Mouse (Mus musculus) cortical plate, adult 2 months (tissue): ENCODE measurements around the gene Ttc30a2. TPM values are rescaled to one million over a fixed set of nuclear protein-coding genes. Genes with fewer than 3 reads are reported as not detected.
"Not testable (repeated sequence)": the region's sequence is repeated elsewhere in the genome, so short reads cannot be mapped to it uniquely, and the experiment has no call there.

ENCODE experiments used
- H3K27ac ChIP-seq: fragments of 200-500 bp; 2 replicates; pipeline ENCODE4 v1.5.1; 2012; ENCODE audit warnings: low read length, control low read depth, inconsistent platforms; ENCODE audit not compliant: insufficient read depth
- H3K4me1 ChIP-seq: fragments of 200-500 bp; 2 replicates; pipeline ENCODE4 v1.6.1; 2011; ENCODE audit warnings: low read length; ENCODE audit not compliant: control insufficient read depth, insufficient read depth
- H3K4me3 ChIP-seq: fragments of 200-500 bp; 2 replicates; pipeline ENCODE4 v1.5.1; 2011; ENCODE audit warnings: mild to moderate bottlenecking, low read length, control low read depth; ENCODE audit not compliant: insufficient read depth
- CTCF ChIP-seq: fragments of 200-500 bp; IDR thresholded peaks from 2 replicates; pipeline ENCODE4 v1.5.1; 2011; ENCODE audit warnings: mild to moderate bottlenecking, control low read depth, low read length; ENCODE audit not compliant: insufficient read depth; ENCODE audit errors: extremely low read depth
- POLR2A ChIP-seq: fragments of 200-500 bp; IDR thresholded peaks from 2 replicates; pipeline ENCODE4 v1.6.1; 2011; ENCODE audit warnings: mild to moderate bottlenecking, low read length, control low read depth; ENCODE audit not compliant: insufficient read depth; ENCODE audit errors: extremely low read depth
- polyA plus RNA-seq: library from polyadenylated mRNA; depleted of rRNA; stranded (reverse); fragments of >200 nt; gene quantifications from 2 replicates; pipeline ENCODE4 v1.2.3, GENCODE M21; 2012; rRNA removed

The Ttc30a2 gene
- 0.11 and 0.19 TPM in 2 replicates for polyA plus RNA-seq

DNA sequence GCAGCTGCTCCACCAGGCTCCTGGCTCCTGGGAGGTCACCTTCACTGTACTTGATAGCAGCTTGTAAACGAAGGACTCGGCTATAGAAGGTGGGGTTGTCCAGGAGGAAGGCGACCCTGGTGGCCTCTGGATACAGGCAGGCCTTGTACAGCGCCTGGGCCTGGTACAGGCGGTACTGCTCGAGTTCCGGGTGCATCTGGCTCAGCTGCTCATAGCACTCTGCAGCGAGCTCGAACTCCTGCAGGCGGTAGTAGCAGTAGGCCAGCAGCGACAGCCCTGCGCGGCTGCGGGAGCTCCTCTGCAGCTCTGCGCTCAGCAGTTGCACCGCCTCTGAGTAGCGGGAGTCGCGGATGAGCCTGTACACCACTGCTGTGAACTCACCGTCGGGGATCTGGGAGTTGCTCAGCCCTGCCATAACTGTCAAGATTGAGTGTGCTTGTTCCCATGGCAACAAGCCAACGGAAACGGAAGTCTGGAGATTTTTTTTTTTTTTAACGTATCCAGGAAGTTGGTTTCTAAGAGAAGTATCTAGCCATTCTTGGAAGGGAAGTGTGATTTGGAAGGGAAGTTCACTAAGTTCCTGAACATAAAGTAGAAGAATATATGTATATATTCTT, at the start of gene Ttc30a2:
Gene Ttc30a2 (minus strand): TSS at position 419 of the 617 bp plus-strand sequence.
- H3K4me3 ChIP-seq, H3K27ac ChIP-seq, H3K4me1 ChIP-seq: not testable (repeated sequence)

DNA sequence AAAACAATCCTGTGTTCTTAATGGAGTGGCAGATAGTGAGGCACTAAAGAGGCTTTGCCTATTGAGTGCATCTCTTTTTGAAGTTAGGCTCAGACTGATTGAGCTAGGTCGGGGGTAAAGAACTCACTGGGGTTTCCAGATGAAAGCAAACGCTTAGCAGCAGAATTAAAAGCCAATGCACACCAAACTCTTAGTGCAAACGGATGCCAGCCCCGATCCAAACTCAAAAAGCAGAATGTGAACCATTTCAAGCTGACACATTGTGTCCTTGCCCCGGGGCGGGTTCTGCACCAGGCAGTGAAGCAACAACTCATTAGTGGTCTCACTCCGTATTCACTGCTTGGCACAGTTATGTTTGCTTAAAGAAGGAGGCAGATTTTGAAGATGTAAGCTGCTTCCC, 38.9 kb upstream of the Ttc30a2 start:
- Histone ChIP-seq H3K27ac (no peak overlapping the region), H3K4me3 (no peak overlapping the region), H3K4me1 (no peaks in the 10 kb centered on the region)
- no peak for TF ChIP-seq CTCF
- no peak for TF ChIP-seq POLR2A

GRCm38 (mm10) chr2:76016136-76016535, 38.2 kb upstream of the Ttc30a2 start:
- Histone ChIP-seq H3K4me1 (no peaks in the 10 kb centered on the region), H3K4me3 (no peak overlapping the region), H3K27ac (no peak overlapping the region)
- TF ChIP-seq POLR2A (no peak), CTCF (no peak)

DNA sequence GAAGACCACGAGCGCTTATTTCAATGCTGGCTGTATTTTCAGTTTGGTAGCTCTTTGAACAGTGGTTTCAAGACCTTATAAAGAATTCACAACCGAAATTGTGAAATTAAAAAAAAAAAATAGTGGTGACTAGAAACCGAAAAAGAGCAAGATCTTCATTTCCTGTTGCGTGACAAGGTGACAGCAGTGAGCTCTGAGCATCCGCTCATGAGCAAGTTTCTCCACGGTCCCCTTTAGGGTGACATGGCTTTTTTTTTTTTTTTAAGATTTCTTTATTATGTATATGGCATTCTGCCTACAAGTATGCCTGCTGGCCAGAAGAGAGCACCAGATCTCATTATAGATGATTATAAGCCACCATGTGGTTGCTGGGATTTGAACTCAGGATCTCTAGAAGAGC, 37.5 kb upstream of the Ttc30a2 start:
- Histone ChIP-seq H3K4me3 (no peak overlapping the region), H3K4me1 (no peaks in the 10 kb centered on the region), H3K27ac (no peak overlapping the region)
- TF ChIP-seq POLR2A (no peak), CTCF (no peak)

DNA sequence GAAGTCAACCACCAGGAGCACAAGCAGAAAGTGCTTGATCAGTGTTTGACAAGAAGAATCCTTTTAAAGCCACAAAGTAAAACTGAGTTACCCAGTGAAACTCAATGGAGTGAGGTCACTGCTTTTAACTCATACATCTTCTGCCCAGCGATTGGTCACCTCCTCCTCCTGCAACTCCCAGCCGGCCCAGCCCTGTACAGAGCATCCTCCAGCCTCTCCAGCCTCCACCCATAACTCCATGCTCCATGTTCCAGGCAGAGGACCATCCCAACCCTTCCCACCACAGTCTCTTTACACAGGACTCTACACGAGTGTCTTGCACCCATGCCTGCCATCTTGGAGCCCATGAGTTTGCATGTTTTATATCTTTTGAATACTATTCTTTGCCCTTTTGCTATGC, 36.7 kb upstream of the Ttc30a2 start:
- Histone ChIP-seq H3K4me1 (no peaks in the 10 kb centered on the region), H3K4me3 (no peak overlapping the region), H3K27ac (no peak overlapping the region)

GRCm38 (mm10) chr2:76006194-76006593, 28.2 kb upstream of the Ttc30a2 start:
- Histone ChIP-seq H3K4me3 (no peak overlapping the region), H3K27ac (no peak overlapping the region), H3K4me1 (no peaks in the 10 kb centered on the region)
- TF ChIP-seq CTCF = no peak
- no peak for TF ChIP-seq POLR2A

More for the DNA sequence above, 36.7 kb upstream of the Ttc30a2 start:
- TF ChIP-seq POLR2A (no peak), CTCF (no peak)

- Histone ChIP-seq H3K4me3 (no peak overlapping the region), H3K27ac (no peak overlapping the region), H3K4me1 (no peaks in the 10 kb centered on the region)
- TF ChIP-seq CTCF (no peak), POLR2A (no peak)
Measured at GRCm38 (mm10) chr2:76002899-76003298, 24.9 kb upstream of the Ttc30a2 start.

GRCm38 (mm10) chr2:76001392-76001791, 23.4 kb upstream of the Ttc30a2 start:
- no peak for TF ChIP-seq POLR2A
- TF ChIP-seq CTCF = peak; percentile 56
- H3K4me3 ChIP-seq = no peak overlapping the region
- H3K4me1 ChIP-seq = no peaks in the 10 kb centered on the region
- H3K27ac ChIP-seq = no peak overlapping the region

DNA sequence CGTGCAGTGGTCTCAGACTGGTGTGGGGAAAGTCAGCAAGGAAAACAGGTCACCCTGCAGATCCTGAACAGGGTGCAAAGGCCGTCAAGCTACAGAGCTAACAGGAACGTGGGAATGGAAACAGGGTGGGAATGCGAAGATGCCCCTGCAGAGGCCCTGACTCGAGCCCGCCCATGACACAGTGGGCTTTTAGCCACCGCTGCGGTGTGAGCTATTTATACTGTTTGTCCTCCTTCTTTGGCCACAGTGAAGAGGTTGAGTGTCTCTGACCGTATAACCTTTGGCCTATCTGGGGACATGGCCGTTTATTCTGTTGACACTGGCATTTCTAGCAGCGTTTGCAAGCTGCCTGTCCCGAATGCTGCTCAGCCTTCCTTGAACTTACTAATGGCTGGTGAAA, 21.7 kb upstream of the Ttc30a2 start:
- no peak overlapping the region for H3K4me3 ChIP-seq
- no peaks in the 10 kb centered on the region for H3K4me1 ChIP-seq
- no peak overlapping the region for H3K27ac ChIP-seq
- TF ChIP-seq CTCF (no peak), POLR2A (no peak)

DNA sequence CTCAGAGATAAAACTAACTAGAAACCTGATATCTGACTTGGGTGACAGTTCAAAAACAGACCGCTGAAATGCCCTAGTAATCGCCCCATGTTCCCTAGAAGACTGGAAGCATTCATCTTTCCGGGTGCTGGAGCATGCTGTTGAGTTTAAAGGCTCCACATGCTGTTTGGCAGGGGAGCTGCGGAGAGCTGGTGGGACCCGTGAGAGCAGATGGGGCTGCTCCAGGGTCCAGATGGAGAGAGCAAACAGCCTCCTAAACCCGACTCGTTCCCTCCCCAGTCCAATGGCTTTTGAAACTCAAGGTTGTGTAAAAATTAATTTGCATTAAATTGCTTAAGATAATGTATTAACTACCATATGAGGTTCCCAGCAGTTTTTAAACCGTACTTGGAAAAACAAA, 20.7 kb upstream of the Ttc30a2 start:
- Histone ChIP-seq H3K4me3 (no peak overlapping the region), H3K4me1 (no peaks in the 10 kb centered on the region), H3K27ac (no peak overlapping the region)
- TF ChIP-seq CTCF (no peak), POLR2A (no peak)

- Histone ChIP-seq H3K4me1 (no peaks in the 10 kb centered on the region), H3K4me3 (no peak overlapping the region), H3K27ac (no peak overlapping the region)
- TF ChIP-seq CTCF (no peak), POLR2A (no peak)
Measured at GRCm38 (mm10) chr2:75997726-75998125, 19.8 kb upstream of the Ttc30a2 start.
